Mouse (Mus musculus) cortical plate, adult 2 months (tissue): ENCODE data around the gene Olfr463. TPM values are rescaled to one million over a fixed set of nuclear protein-coding genes. Genes with fewer than 3 reads are reported as not detected.

ENCODE experiments used
- H3K27ac ChIP-seq: fragments of 200-500 bp; 2 replicates; pipeline ENCODE4 v1.5.1; 2012; ENCODE audit warnings: low read length, control low read depth, inconsistent platforms; ENCODE audit not compliant: insufficient read depth
- H3K4me1 ChIP-seq: fragments of 200-500 bp; 2 replicates; pipeline ENCODE4 v1.6.1; 2011; ENCODE audit warnings: low read length; ENCODE audit not compliant: control insufficient read depth, insufficient read depth
- H3K4me3 ChIP-seq: fragments of 200-500 bp; 2 replicates; pipeline ENCODE4 v1.5.1; 2011; ENCODE audit warnings: mild to moderate bottlenecking, low read length, control low read depth; ENCODE audit not compliant: insufficient read depth
- CTCF ChIP-seq: fragments of 200-500 bp; IDR thresholded peaks from 2 replicates; pipeline ENCODE4 v1.5.1; 2011; ENCODE audit warnings: mild to moderate bottlenecking, control low read depth, low read length; ENCODE audit not compliant: insufficient read depth; ENCODE audit errors: extremely low read depth
- POLR2A ChIP-seq: fragments of 200-500 bp; IDR thresholded peaks from 2 replicates; pipeline ENCODE4 v1.6.1; 2011; ENCODE audit warnings: mild to moderate bottlenecking, low read length, control low read depth; ENCODE audit not compliant: insufficient read depth; ENCODE audit errors: extremely low read depth
- polyA plus RNA-seq: library from polyadenylated mRNA; depleted of rRNA; stranded (reverse); fragments of >200 nt; gene quantifications from 2 replicates; pipeline ENCODE4 v1.2.3, GENCODE M21; 2012; rRNA removed

Gene Olfr463
- polyA plus RNA-seq, 1 experiment: not detected

- peaks cover 1% of the 10 kb centered on the region; the same call in 1 of the 2 replicates for H3K4me1 ChIP-seq
- no peak overlapping the region for H3K27ac ChIP-seq
- TF ChIP-seq POLR2A: no peak
- no peak for TF ChIP-seq CTCF
- H3K4me3 ChIP-seq: no peak overlapping the region
Observed at GRCm38 (mm10) chr11:87854550-87854949, 42.6 kb downstream of the Olfr463 start.

- H3K4me3 ChIP-seq: peak overlapping the region; percentile 26
- no peak for TF ChIP-seq POLR2A
- TF ChIP-seq CTCF: no peak
- peaks cover 1% of the 10 kb centered on the region; the same call in 1 of the 2 replicates for H3K4me1 ChIP-seq
- no peak overlapping the region for H3K27ac ChIP-seq
Observed at GRCm38 (mm10) chr11:87853597-87853954, 43.6 kb downstream of the Olfr463 start.

- peaks cover 1% of the 10 kb centered on the region; the same call in 1 of the 2 replicates for H3K4me1 ChIP-seq
- H3K4me3 ChIP-seq: peak within 1 kb of the TSS; percentile 26
- H3K27ac ChIP-seq: no peak within 1 kb of the TSS
- TF ChIP-seq POLR2A (peak; percentile 85), CTCF (no peak)
Observed at GRCm38 (mm10) chr11:87852690-87853596, 44.2 kb downstream of the Olfr463 start, which contains the start of gene Mks1. TSS of gene Mks1 (plus strand) at chr11:87853215.

GRCm38 (mm10) chr11:87847884-87848283 is 49.3 kb downstream of the Olfr463 start:
- Histone ChIP-seq H3K27ac (no peak overlapping the region), H3K4me3 (no peak overlapping the region), H3K4me1 (no peaks in the 10 kb centered on the region)
- TF ChIP-seq CTCF: no peak
- TF ChIP-seq POLR2A: no peak

- H3K27ac ChIP-seq: no peak overlapping the region
- no peak overlapping the region for H3K4me3 ChIP-seq
- TF ChIP-seq CTCF (no peak), POLR2A (no peak)
- no peaks in the 10 kb centered on the region for H3K4me1 ChIP-seq
Observed at GRCm38 (mm10) chr11:87846968-87847600, 50.1 kb downstream of the Olfr463 start.

Other genes starting within 250 kb of the Olfr463 start
- gene Rnf43, start 234.7 kb downstream of the Olfr463 start, polyA plus RNA-seq: 1.9 and 2.1 TPM in 2 replicates
- 153 and 154 TPM in 2 replicates for gene Supt4a, start 159.8 kb downstream of the Olfr463 start, polyA plus RNA-seq
- gene Tspoap1, start 136.8 kb downstream of the Olfr463 start, polyA plus RNA-seq: 269 and 297 TPM in 2 replicates
- gene Mpo, start 103.8 kb downstream of the Olfr463 start, polyA plus RNA-seq: 0.06 TPM in 1 of 2 replicates, not detected in the other
- 0.72 and 2.4 TPM in 2 replicates for gene Lpo, start 69.1 kb downstream of the Olfr463 start, polyA plus RNA-seq
- gene Mks1, start 44.2 kb downstream of the Olfr463 start, polyA plus RNA-seq: 9.8 and 11.8 TPM in 2 replicates
- 0.53 and 0.90 TPM in 2 replicates for gene Epx, start 21.9 kb downstream of the Olfr463 start, polyA plus RNA-seq
- gene Olfr462, start 5.1 kb downstream of the Olfr463 start, polyA plus RNA-seq: not detected in 2 replicates
- gene Olfr464, start 23.6 kb upstream of the Olfr463 start, polyA plus RNA-seq: 2.1 and 3.1 TPM in 2 replicates
- gene Dynll2, start 90.1 kb upstream of the Olfr463 start, polyA plus RNA-seq: 396 and 411 TPM in 2 replicates
- 229 and 247 TPM in 2 replicates for gene Srsf1, start 150.0 kb upstream of the Olfr463 start, polyA plus RNA-seq
- 16.8 and 18.5 TPM in 2 replicates for gene Vezf1, start 170.9 kb upstream of the Olfr463 start, polyA plus RNA-seq
- gene Cuedc1, start 200.7 kb upstream of the Olfr463 start, polyA plus RNA-seq: 22.3 and 23.9 TPM in 2 replicates